Mouse (Mus musculus) embryonic fibroblast, embryonic 13.5 days (primary cell): ENCODE results near the gene I0C0044D17Rik.
"Not testable (repeated sequence)": the region's sequence is repeated elsewhere in the genome, so short reads cannot be mapped to it uniquely, and the experiment has no call there.

Source experiments
- CTCF ChIP-seq: IDR thresholded peaks from 2 replicates; pipeline ENCODE4 v1.5.1; 2011; ENCODE audit warnings: mild to moderate bottlenecking, control low read depth, low read length, moderate library complexity, borderline replicate concordance; ENCODE audit not compliant: insufficient read depth
- POLR2A ChIP-seq: IDR thresholded peaks from 2 replicates; pipeline ENCODE4 v1.6.1; 2011; ENCODE audit warnings: low read depth, mild to moderate bottlenecking, control low read depth, low read length, moderate library complexity

DNA sequence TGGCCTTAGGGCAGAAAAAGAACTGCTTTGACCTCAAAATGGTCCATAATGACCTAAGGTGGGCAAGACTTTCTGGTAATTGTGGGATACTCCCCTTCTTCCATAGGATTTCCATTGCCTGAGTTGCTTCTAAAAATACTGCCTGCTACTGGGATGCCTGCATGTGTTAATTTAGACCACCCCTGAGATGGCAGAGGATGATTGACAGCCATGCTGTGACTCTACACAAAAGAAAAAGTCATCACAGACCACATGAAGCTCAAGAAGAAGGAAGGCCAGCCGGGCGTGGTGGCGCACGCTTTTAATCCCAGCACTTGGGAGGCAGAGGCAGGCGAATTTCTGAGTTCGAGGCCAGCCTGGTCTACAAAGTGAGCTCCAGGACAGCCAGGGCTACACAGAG is 17.6 kb upstream of the I0C0044D17Rik start:
- not testable (repeated sequence) for TF ChIP-seq CTCF, POLR2A
